In genomic region chr11:116624131-116624832, GRCm38 (mm10) we compare ENCODE assay signal across 7 mouse cellular contexts. TPM values are rescaled to one million over a fixed set of nuclear protein-coding genes. Genes with fewer than 3 reads are reported as not detected.
DNase-seq lines count a peak whose midpoint lies in the region; ATAC-seq and TF ChIP-seq lines count a peak whose summit lies in the region.

No protein-coding gene starts in this region.

- no peaks in the 10 kb centered on the region for H3K36me3 ChIP-seq in liver, embryonic 16.5 days (ENCODE audit: control insufficient read depth, insufficient read depth)
- H3K36me3 ChIP-seq in neural tube, embryonic 11.5 days (ENCODE audit: control insufficient read depth, insufficient read depth, low read length): no peaks in the 10 kb centered on the region
- no peaks in the 10 kb centered on the region for H3K36me3 ChIP-seq in thymus, adult 2 months (ENCODE audit: control insufficient read depth, insufficient read depth, low read length)

- peak overlapping the region; percentile 88 for H3K9ac ChIP-seq in liver, embryonic 16.5 days (ENCODE audit: low read depth, low read length)
- peak overlapping the region; percentile 51 for H3K9ac ChIP-seq in neural tube, embryonic 11.5 days (ENCODE audit: low read length)

- H3K27ac ChIP-seq in liver, embryonic 16.5 days (ENCODE audit: low read length): peak overlapping the region; percentile 83
- no peak overlapping the region for H3K27ac ChIP-seq in neural tube, embryonic 11.5 days (ENCODE audit: low read depth, low read length)
- no peak overlapping the region for H3K27ac ChIP-seq in thymus, adult 2 months (ENCODE audit: control insufficient read depth, insufficient read depth, low read length)

- H3K4me3 ChIP-seq in liver, embryonic 16.5 days (ENCODE audit: low read depth, low read length): peak overlapping the region; percentile 81
- H3K4me3 ChIP-seq in neural tube, embryonic 11.5 days (ENCODE audit: low read depth, low read length): peak overlapping the region; percentile 39
- peak overlapping the region; percentile 72 for H3K4me3 ChIP-seq in thymus, adult 2 months (ENCODE audit: control insufficient read depth, insufficient read depth, low read length)

- no peaks in the 10 kb centered on the region for H3K27me3 ChIP-seq in liver, embryonic 16.5 days (ENCODE audit: control insufficient read depth, insufficient read depth, low read depth, low read length)
- H3K27me3 ChIP-seq in neural tube, embryonic 11.5 days (ENCODE audit: control insufficient read depth, insufficient read depth, low read length): peaks cover 13% of the 10 kb centered on the region
- no peaks in the 10 kb centered on the region for H3K27me3 ChIP-seq in thymus, adult 2 months (ENCODE audit: control insufficient read depth, insufficient read depth, low read length)

- DNase-seq in NIH3T3 (ENCODE audit: low read depth): peak; percentile 90
- DNase-seq in brain, embryonic 14.5 days (ENCODE audit: low read depth): peak; percentile 65
- DNase-seq in gastrocnemius, postnatal 10 days: peak; percentile 81
- DNase-seq in induced T-regulatory cell, adult 2 months (ENCODE audit: low read depth): peak; percentile 92
- peak; percentile 80 for DNase-seq in neural tube, embryonic 11.5 days (ENCODE audit: low spot score)
- peak; percentile 80 for DNase-seq in thymus, adult 2 months

- peaks cover 64% of the 10 kb centered on the region for H3K4me1 ChIP-seq in liver, embryonic 16.5 days (ENCODE audit: control insufficient read depth, low read depth, low read length)
- H3K4me1 ChIP-seq in neural tube, embryonic 11.5 days (ENCODE audit: control insufficient read depth, insufficient read depth, low read length): peaks cover 14% of the 10 kb centered on the region; the same call in 1 of the 2 replicates
- peaks cover 31% of the 10 kb centered on the region for H3K4me1 ChIP-seq in thymus, adult 2 months (replicated peaks; ENCODE audit: control insufficient read depth, insufficient read depth, low read length)

- 10% methylated on average over 41 of the region's 42 CpGs for WGBS in liver, embryonic 16.5 days (ENCODE audit: insufficient replicate concordance)
- 12% methylated on average over 38 of the region's 42 CpGs for WGBS in neural tube, embryonic 11.5 days
- 13% methylated on average over 41 of the region's 42 CpGs for WGBS in thymus, adult 2 months

- TF ChIP-seq CTCF in brain, embryonic 14.5 days (IDR thresholded peaks at IDR 0.05; ENCODE audit: borderline replicate concordance, extremely low read depth, insufficient read depth, insufficient read length): no peak
- no peak for TF ChIP-seq CTCF in thymus, adult 2 months (IDR thresholded peaks at IDR 0.05; ENCODE audit: borderline replicate concordance, control insufficient read depth, extremely low read depth, insufficient read depth, low read length, poor library complexity)

- H3K4me2 ChIP-seq in liver, embryonic 16.5 days (ENCODE audit: low read depth, low read length): peak overlapping the region; percentile 96
- H3K4me2 ChIP-seq in neural tube, embryonic 11.5 days (ENCODE audit: low read depth): peak overlapping the region; percentile 49

- no peaks in the 10 kb centered on the region for H3K9me3 ChIP-seq in liver, embryonic 16.5 days (replicated peaks; ENCODE audit: control insufficient read depth, low read length)
- H3K9me3 ChIP-seq in neural tube, embryonic 11.5 days (ENCODE audit: control insufficient read depth, low read length): no peaks in the 10 kb centered on the region

- peak; percentile 79 for ATAC-seq in liver, embryonic 16.5 days (ENCODE audit: low read depth)
- ATAC-seq in neural tube, embryonic 11.5 days (ENCODE audit: insufficient read depth, low FRiP score, low TSS enrichment): 0 out of 2 replicates have a peak, but pooled peaks have one; percentile 27

- no peak for TF ChIP-seq POLR2A in brain, embryonic 14.5 days (IDR thresholded peaks at IDR 0.05; ENCODE audit: borderline replicate concordance, extremely low read depth, insufficient read depth, insufficient read length, poor library complexity, severe bottlenecking)
- TF ChIP-seq POLR2A in thymus, adult 2 months (IDR thresholded peaks at IDR 0.05; ENCODE audit: control insufficient read depth, extremely low read depth, insufficient read depth, low read length, poor library complexity): peak; percentile 2; the same call in 1 of the 2 replicates

RNA-seq across cellular contexts. Expression of gene Rhbdf2, which starts 2.5 kb away (rescaled TPM):
- 2.3 and 2.5 TPM in 2 replicates for polyA plus RNA-seq in brain, embryonic 14.5 days (2012; rRNA removed)
- 1 to 10 TPM; 5.2 to 8.4 TPM for total RNA-seq in gastrocnemius, postnatal 10 days (2021)
- 6.7 and 7.7 TPM in 2 replicates for polyA plus RNA-seq in liver, embryonic 16.5 days (2015; fragmentation: Nextera tagmentation; extraction: Ambion mirVana)
- 4.9 and 5.3 TPM in 2 replicates for polyA plus RNA-seq in neural tube, embryonic 11.5 days (2014; fragmentation: Nextera tagmentation; extraction: Ambion mirVana)
- polyA plus RNA-seq in thymus, adult 2 months (2012; rRNA removed): 40.8 and 44.4 TPM in 2 replicates

RNA-seq across cellular contexts. Expression of gene Prcd, which starts 29.1 kb away (rescaled TPM):
- 1.0 and 1.4 TPM in 2 replicates for polyA plus RNA-seq in brain, embryonic 14.5 days (2012; rRNA removed)
- under 1 TPM in 1 of 2 experiments, not detected in 1; 0.81 TPM for total RNA-seq in gastrocnemius, postnatal 10 days (2021)
- 0.12 TPM in 1 of 2 replicates, not detected in the other for polyA plus RNA-seq in liver, embryonic 16.5 days (2015; fragmentation: Nextera tagmentation; extraction: Ambion mirVana)
- 0.37 and 0.53 TPM in 2 replicates for polyA plus RNA-seq in neural tube, embryonic 11.5 days (2014; fragmentation: Nextera tagmentation; extraction: Ambion mirVana)
- polyA plus RNA-seq in thymus, adult 2 months (2012; rRNA removed): 0.36 and 0.97 TPM in 2 replicates

RNA-seq across cellular contexts. Expression of gene Cygb, which starts 29.8 kb away (rescaled TPM):
- polyA plus RNA-seq in brain, embryonic 14.5 days (2012; rRNA removed): 18.3 TPM in 2 replicates
- total RNA-seq in gastrocnemius, postnatal 10 days (2021): 10 to 100 TPM; 26.6 to 30.3 TPM
- 1.1 and 1.2 TPM in 2 replicates for polyA plus RNA-seq in liver, embryonic 16.5 days (2015; fragmentation: Nextera tagmentation; extraction: Ambion mirVana)
- polyA plus RNA-seq in neural tube, embryonic 11.5 days (2014; fragmentation: Nextera tagmentation; extraction: Ambion mirVana): 2.3 and 3.0 TPM in 2 replicates
- polyA plus RNA-seq in thymus, adult 2 months (2012; rRNA removed): 9.4 and 14.0 TPM in 2 replicates

RNA-seq across cellular contexts. Expression of gene Aanat, which starts 38.0 kb away (rescaled TPM):
- polyA plus RNA-seq in brain, embryonic 14.5 days (2012; rRNA removed): 1.2 and 2.7 TPM in 2 replicates
- not detected for total RNA-seq in gastrocnemius, postnatal 10 days (2021)
- polyA plus RNA-seq in liver, embryonic 16.5 days (2015; fragmentation: Nextera tagmentation; extraction: Ambion mirVana): not detected in 2 replicates
- polyA plus RNA-seq in neural tube, embryonic 11.5 days (2014; fragmentation: Nextera tagmentation; extraction: Ambion mirVana): not detected in 2 replicates
- not detected in 2 replicates for polyA plus RNA-seq in thymus, adult 2 months (2012; rRNA removed)

RNA-seq across cellular contexts. Expression of gene Ube2o, which starts 43.0 kb away (rescaled TPM):
- 54.3 and 68.5 TPM in 2 replicates for polyA plus RNA-seq in brain, embryonic 14.5 days (2012; rRNA removed)
- 10 to 100 TPM; 20.7 to 24.9 TPM for total RNA-seq in gastrocnemius, postnatal 10 days (2021)
- 15.1 and 18.1 TPM in 2 replicates for polyA plus RNA-seq in liver, embryonic 16.5 days (2015; fragmentation: Nextera tagmentation; extraction: Ambion mirVana)
- polyA plus RNA-seq in neural tube, embryonic 11.5 days (2014; fragmentation: Nextera tagmentation; extraction: Ambion mirVana): 28.8 and 29.1 TPM in 2 replicates
- polyA plus RNA-seq in thymus, adult 2 months (2012; rRNA removed): 26.5 and 27.1 TPM in 2 replicates
